Mouse (Mus musculus): ENCODE measurements around the gene Trp53bp1. TPM values are rescaled to one million over a fixed set of nuclear protein-coding genes. Genes with fewer than 3 reads are reported as not detected.

Gene Trp53bp1
- 10 to 100 TPM; 12.1 to 17.3 TPM for total RNA-seq (2021)
- long read RNA-seq, experiment 1, partial matches to known transcripts, result 5 of 7 reads
- long read RNA-seq, experiment 1, other reads (novel, unspliced or antisense), result 2 of 7 reads
- long read RNA-seq, experiment 2, partial matches to known transcripts, result 2 of 3 reads
- long read RNA-seq, experiment 2, other reads (novel, unspliced or antisense), result 1 of 3 reads

DNA sequence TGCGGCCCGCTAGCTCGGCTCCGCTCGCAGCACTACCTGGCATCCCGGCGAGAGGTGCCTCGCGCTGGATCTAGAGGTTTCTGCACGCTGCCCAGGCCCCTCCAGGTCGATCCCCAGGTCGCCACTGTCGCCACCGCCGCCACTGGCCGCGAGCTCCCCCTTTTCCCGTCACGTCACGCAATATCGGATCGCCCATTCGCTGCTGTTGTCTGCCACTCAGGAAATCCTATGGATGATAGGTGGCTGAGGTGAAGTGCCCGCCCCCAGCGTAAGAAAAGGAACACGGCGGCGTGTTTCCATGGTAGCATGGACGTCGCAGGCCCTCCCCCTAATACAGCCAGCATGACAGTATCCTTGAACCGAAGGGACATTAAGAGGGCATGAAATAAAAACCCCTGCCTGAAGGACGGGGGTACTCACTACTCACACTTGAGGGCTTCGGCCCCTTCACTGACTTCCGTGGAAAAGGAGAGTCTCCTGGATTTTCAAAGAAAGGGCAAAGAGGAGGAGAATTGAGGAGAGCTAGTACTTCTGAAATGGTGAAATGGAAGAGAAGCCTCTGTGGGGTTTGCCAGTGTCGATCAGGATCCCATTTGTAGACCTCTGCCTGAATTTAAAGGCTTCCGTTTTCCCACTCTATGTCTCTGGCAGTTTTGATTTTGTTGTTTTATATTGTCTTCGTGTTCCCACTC is at the start of gene Trp53bp1:
Gene Trp53bp1, minus strand, starts transcription at position 172 of the 692 bp plus-strand sequence.
- intact Hi-C loops (cut with DNase I; ENCODE audit: low total_unique reads), result no loop called here
- peak; percentile 92 for DNase-seq

DNA sequence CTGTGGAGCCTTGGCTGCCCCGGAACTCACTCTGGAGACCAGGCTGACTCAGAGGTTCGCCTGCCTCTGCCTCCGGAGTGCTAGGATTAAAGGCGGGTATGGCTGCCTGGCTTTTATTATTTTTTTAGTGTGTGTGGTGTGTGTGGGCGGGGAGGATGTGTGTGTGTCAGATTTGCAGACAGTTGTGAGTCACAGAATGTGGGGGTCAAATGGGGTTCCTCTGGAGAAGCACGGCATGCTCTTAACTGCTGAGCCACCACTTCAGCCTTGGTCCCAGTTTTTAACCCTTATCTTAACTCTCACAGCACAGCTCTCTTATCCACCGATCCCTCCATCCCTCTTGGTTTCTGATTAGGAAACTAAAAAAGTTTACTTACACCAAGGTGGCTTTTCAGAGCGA is 45.1 kb upstream of the Trp53bp1 start:
- DNase-seq, result no peak
- intact Hi-C loops (cut with DNase I; ENCODE audit: low total_unique reads), result no loop called here

DNA sequence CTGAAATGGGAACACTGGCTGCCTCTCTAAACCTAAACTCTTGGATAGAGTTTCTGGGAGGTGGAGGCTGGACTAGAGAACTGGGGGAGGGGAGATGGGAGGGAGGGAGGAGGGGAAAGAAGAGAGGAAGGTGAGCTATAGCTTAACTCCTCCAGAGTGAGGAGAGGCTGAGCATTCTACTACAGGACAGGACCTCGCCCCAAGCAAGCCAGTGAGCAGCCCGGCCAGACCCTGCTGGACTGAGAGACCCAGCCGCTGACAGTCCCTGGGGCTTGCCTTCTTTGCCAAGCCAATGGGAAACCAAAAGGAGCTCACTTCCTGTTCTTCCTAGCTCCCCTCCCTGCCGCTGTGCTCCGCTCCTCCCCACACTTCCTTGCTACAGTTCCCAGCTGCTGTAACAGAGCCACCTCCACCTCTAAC is 37.8 kb upstream of the Trp53bp1 start:
- intact Hi-C loops (cut with DNase I; ENCODE audit: low total_unique reads), result no loop called here
- no peak for DNase-seq

DNA sequence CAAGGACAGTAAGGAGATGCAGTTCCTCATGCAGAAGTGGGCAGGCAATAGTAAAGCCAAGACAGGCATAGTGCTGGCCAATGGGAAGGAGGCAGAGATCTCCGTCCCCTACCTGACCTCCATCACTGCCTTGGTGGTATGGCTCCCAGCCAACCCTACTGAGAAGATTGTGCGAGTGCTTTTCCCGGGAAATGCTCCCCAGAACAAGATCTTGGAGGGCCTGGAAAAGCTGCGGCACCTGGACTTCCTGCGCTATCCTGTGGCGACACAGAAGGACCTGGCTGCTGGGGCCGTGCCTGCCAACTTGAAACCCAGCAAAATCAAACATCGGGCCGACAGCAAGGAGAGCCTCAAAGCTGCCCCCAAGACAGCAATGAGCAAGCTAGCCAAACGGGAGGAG is 28.8 kb upstream of the Trp53bp1 start:
- DNase-seq, result no peak
- intact Hi-C loops (cut with DNase I; ENCODE audit: low total_unique reads), result no loop called here

DNA sequence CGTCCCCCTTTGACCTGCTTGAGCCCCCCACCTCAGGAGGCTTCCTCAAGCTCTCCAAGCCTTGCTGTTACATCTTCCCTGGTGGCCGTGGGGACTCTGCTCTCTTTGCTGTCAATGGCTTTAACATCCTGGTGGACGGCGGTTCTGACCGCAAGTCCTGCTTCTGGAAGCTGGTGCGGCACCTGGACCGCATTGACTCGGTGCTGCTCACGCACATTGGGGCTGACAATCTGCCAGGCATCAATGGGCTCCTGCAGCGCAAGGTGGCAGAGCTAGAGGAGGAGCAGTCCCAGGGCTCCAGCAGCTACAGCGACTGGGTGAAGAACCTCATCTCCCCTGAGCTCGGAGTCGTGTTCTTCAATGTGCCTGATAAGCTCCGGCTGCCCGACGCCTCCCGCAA is 28.3 kb upstream of the Trp53bp1 start:
- DNase-seq, result no peak
- intact Hi-C loops (cut with DNase I; ENCODE audit: low total_unique reads), result no loop called here

DNA sequence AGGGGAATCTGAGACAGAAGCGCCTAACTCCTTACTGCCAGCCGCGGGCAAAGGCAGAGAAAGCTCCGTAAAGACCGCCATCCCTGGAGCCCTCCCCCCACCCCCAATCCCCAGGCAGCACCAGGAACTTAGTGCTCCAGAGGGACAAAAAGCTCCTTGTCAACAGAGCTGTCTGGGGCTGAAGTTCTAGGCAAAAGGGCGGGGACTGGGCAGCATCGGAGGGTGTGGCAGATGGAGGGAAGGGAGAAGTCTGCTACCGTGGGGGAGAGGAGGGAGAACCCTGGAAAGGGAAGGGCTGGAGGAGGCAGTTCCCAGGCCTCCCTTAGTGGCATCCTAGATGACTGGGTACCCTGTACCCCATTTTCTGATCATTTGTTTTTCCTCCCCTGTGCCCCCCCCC is 26.9 kb upstream of the Trp53bp1 start:
- intact Hi-C loops (cut with DNase I; ENCODE audit: low total_unique reads), result no loop called here
- DNase-seq, result no peak

DNA sequence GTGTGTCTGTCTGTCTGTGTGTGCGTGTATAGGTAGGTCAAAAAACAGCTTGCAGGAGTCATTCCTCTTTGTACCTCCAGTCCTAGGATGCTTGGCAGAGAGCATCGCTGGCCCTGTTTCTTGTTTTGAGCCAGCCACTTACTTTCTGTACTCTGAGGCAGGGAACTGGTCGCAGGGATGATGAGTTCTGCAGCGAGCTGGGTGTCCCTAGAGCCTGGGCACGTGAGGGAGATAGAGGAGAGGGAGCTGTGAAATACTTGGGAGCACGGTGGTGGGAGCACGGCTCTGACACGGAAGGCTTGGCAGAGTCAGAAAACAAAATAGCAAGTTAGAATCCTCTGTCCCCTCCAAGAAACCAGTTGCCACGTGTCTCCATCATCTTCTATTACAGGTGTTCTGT is 26.5 kb upstream of the Trp53bp1 start:
- DNase-seq, result no peak
- intact Hi-C loops (cut with DNase I; ENCODE audit: low total_unique reads), result no loop called here

DNA sequence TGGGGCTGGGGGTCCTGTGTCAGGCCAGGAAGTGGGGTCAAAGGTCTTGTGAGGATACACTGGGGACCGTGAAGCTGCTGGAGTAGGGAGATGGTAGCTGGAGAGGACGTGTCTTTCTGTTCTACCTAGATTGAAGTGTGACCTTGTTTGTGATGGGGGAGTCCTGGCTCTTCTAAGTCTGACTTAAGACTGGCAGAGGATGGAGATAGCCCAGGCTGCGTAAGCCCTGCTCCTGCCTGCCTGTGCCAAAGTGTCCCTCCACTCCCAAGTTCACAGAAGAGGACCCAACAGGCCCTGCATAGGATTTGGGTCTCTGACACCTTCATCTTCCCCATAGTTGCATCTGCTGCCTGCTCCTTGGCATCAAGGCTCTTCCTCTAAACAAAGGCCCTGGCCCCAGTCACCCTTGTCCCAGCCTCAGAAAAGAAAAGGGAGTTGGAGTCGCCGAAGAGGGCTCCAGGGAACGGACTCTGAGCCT is 25.6 kb upstream of the Trp53bp1 start:
- DNase-seq, result no peak
- intact Hi-C loops (cut with DNase I; ENCODE audit: low total_unique reads), result no loop called here

DNA sequence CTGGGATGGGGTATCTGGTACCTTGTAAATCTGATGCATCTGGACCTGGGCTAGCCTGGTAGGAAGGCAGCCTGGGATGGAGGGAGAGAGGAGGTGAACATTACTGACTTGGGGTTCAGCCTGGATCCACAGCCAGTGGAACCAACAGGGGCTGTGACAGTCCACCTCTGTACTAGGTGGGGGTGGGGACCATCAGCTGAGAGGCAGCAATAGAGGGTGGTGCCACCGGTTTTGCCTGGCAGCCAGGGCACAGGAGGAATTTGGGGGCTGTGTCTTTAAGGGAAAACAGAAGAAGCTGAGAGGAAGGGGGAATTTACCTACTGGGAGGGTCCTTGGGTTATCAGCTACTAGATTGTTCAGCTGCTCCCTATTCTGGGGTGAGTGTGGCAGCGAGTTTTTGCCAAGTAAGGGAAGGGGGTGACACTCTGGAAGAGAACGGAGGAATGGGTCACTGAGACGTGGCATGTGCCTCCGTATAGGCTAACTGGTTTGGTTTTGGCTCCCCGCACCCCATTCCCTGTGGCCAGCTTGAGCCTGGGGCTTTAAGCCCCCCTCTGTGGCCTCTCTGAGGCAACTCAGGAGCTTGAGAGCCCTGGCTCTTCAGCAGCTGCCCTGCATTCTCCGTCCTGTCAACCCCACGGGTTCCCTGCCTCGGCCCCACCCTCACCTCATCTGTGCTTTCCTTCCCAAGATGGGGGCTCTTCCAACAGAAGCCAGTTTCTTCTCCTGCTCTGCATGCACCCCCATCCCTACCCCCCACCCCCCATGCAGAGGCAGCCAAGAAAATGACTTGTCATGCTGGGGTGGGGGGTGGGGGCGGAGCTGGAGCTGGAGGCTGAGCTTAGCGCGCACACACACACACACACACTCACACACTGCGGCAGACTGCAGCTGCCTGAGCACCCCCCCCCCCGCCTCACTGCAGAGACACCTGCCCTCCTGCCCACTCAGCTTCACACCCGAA is 24.7 kb upstream of the Trp53bp1 start:
- no peak for DNase-seq
- intact Hi-C loops (cut with DNase I; ENCODE audit: low total_unique reads), result no loop called here

DNA sequence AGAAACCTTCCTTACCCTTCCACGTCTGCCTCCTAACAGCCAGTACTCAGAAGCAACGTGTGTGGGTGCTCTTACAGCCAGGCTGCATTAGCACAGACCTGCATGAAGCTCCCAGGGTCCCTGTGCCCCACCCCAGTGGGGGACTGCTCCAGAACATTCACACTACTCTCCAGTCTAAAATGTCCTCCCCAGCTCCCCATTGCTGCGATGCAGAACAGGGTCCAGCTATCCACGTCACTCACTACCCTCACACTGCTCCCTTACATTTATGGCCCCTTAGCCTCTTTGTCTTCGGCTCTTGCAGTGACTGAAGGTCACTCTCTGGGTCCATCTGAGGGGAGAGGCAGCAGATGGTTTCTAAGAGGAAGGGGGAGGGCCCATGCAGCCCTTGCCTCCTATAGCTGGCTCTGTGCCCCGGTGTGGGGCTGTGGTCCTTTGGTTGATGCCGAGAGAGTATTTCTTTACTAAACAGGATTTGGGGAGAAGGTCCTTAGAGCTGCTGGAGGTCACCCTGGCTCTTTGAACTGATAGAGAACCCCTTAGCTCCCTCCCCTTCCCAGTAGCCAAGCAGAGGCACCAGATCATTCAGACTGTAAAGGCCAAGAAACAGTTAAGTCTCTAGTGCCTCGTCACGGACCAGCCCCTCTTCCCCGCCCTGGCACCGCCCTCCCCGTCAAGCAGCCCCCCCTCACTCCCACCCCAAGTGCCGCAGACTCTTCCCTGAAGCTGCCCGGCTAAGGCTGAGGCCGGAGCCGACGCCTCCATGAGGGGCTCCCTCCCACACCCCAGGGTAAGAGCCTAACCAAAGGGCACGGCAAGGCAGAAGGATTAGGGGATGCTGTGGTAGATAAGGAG is 23.8 kb upstream of the Trp53bp1 start:
- intact Hi-C loops (cut with DNase I; ENCODE audit: low total_unique reads), result no loop called here
- DNase-seq, result peak; percentile 75

DNA sequence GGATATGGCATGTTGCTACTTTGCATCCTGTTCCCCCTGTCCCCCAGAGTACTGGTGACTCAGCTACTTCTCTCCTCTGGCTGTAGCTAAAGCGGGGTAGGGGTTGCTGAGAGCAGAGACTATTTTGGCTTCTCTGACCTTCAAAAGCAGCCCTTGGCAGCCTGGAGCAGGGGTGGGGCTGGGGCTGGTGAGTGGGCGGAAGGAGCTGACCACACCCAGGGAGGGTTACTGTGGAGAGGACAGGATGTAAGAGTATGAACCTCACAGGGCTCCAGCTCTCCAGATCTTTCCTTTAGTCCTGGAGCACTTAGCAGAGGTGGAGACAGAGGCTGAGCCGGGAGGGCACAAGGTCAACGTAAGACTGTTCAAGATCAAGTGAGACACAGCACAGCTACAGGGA is 23.0 kb upstream of the Trp53bp1 start:
- intact Hi-C loops (cut with DNase I; ENCODE audit: low total_unique reads), result no loop called here

DNA sequence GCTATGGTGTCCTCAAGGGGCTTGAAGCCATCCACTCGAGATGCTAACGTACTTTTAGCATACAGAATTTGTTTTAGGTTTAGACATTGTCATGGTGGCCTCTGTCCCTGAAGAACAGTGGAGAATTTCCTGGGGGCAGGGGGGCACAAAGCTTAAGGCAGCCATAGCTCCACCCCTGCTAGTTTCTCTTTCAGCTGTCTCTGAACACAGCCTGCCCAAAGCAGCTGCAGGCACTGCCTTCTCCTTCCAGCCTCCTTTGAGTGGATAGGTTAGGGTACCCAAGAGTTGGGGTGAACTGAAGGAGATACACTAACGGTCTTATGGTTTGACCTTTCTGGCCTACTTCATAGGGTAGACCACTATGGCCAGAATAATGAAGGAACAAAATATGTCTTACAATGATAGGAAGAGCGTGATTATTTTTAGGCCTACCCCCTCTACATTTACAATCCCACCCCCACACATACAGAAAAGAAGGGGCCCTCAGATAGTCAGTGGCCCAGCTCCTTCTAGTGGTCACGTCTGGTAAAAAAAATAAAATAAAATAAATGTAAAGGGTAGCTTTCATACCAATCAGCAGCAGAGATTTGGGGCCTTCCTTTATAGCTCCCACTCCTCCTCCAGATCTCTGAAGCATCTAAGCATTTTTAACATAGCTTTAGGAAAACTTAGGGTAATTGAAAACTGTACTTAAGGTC is 21.3 kb upstream of the Trp53bp1 start:
- DNase-seq, result no peak
- intact Hi-C loops (cut with DNase I; ENCODE audit: low total_unique reads), result no loop called here

More for the DNA sequence above, 23.0 kb upstream of the Trp53bp1 start:
- DNase-seq, result peak; percentile 56

DNA sequence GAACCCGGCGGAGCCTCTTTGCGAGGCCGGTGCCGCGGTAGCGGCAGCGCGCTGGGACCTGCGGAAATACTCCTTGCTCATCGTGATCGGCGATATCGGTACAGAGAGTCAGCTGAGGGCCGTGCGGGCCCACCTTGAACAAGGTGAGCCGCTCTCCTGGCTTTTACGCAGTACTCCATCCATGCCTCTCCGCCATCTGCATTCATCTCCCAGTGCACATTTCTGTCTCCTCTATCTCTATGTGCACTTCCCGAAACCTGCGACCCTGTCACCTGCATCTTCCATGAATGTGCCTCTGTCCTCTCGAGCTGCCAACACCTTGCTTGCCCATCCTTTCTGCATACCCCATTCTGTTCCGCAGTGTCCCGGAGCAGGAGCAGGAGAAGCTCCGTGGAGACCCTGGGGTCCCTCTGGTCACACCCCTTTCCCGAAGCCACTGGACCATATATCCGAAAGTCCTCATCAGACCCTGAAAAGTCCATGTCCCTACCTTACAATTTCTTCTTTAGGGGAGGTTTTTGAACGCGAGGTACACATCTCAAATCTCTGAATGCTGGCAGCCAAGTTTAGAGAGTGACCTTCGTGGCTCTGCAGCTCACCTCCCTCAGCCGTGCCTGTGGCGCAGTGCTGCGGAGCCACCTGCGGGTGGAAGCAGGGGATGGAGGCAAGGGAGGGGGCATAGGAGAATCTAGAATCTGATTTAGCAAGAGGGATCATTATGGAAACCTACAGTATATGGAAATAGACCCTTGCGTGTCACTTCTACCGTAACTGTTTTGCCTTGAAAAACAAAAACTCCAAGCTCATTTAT is 18.7 kb upstream of the Trp53bp1 start:
- no peak for DNase-seq

DNA sequence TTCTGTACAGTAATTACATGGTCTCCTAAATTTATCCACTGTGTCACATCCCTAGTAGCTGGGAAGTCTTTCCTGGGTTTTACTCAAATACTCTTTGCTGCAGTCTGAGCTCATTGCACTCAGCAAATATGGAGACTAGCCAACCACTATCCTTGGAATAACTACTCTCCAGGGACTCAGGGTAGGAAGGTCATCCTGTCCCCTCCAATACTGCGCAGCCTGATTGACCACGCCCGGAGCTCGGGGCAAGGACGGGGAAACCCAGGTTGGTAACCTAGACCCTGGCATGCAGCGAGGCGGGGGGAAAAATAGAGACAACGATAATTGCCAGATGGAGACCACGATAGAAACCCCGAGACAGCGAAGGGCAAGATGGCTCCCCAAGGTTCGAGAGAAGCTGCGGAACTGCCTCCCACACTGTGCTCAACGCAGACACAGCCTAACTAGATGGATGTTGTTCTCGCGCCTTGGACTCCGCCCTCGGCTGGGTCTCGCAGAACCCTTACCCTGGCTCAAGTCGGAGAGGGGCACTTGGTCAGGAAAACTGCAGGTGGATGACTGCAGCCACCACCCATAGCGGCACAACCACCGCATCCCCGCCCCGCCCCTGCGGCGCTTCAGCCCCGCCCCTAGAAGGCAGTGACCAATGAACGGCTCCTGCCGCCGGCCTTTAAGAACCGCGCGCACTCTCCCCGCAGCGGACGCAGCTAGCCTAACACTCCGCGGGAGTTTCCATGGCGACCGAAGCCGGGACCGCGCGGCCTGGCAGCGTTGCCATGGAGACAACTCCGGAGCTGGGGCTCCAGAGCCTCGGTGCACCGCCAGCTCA is 17.9 kb upstream of the Trp53bp1 start, which contains the start of gene Map1a:
Gene Map1a, plus strand, starts transcription at position 700 of the 829 bp plus-strand sequence.
- peak; percentile 89 for DNase-seq
- intact Hi-C loops (cut with DNase I; ENCODE audit: low total_unique reads), result no loop called here

More for the DNA sequence above, 18.7 kb upstream of the Trp53bp1 start:
- intact Hi-C loops (cut with DNase I; ENCODE audit: low total_unique reads), result no loop called here

DNA sequence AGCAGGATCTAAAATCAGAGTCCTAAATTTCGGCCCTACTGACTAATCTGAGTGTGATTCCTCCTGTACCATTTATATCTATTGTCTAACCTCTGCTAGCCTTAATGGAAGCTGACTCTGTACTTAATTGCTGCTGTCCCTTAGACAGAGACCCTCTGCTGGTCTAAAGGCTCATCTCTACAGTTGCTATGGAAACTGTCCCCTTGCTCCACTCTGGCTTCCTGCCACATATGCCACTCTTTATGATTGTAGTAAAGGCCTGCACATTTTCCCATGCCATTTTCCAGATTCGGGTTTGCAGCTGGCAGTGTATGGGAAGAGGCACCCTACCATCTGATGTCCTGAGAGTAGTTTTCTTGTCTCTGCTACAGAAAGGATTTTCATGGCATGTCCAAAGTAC is 16.6 kb upstream of the Trp53bp1 start:
- intact Hi-C loops (cut with DNase I; ENCODE audit: low total_unique reads), result no loop called here
- DNase-seq, result no peak

DNA sequence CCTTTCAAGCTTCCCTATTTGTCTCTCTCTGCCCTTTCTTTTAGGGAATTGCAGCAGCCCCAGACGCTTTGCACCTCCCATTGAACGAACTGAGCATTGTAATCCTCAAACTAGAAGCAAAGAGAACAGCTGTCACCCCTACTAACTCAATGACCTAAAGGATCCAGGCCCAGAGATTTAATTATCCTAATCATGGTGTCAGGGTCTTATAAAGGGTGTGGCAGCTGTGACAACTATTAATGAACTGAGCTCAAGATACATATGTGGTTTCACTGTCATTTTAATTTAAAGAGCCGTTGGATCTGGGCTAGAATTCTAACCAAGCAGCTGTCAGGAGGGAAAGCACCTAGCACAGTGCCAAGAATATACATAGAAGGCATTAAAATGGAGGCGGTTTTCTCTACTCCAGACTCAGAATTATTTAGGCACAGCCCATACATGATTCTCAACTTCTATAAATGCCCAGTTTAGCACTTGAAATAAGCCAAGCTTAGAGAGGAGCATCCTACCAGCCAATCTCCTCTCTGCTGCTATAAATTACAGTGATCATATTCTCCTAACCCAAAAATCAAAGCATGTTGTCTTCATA is 815 bp upstream of the Trp53bp1 start:
- intact Hi-C loops (cut with DNase I; ENCODE audit: low total_unique reads), result no loop called here
- no peak for DNase-seq
